Mouse (Mus musculus): Measurements from ENCODE around the gene Slc25a42. TPM values are rescaled to one million over a fixed set of nuclear protein-coding genes. Genes with fewer than 3 reads are reported as not detected.

The Slc25a42 gene
- polyA plus RNA-seq (2016; fragmentation: Nextera tagmentation; extraction: Ambion mirVana): 2.8 and 3.6 TPM in 2 replicates

DNA sequence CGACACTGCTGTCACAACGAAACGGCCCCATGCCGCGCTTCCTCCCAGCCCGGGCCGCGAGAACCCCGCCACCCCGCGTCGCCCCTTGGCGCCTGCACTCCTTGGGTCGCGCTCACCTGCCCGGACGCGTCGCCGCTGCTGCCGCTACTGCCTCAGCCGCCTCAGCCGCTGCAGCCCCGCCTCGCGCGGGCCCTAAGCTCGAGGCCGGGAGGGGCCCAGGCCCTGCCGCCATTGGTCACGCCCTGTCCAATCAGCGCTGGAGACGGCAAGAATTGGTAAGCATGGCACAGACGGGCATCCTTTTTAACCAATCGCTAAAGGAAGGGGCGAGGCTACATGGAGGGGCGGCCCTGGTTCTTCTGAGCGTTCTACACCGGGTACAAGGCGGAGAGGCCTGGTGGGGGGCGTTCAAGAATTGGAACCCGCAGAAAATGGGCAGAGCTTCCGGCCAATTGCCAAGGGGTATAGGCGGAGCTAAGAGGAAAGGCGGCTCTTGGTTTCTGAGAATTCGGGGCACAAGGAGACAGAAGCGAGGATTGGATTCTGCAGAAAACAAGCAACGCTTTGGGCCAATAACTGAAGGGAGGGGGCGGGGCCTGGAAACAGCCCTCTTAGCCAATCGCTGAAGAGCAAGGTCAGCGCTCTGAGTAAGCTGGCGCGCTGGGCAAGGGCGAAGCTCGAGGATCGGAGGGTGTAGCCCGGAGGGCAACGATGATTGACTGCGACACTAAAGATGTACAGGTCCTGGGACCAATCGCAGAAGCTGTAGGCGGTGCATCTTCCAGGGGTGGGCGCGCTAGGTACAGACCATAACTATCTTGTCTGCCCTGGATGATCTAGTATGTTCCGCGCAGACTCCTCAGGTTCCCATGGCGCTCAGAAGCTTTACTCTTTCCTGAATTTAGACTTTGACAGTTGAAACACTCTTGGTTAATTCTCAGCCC lies at the start of gene Slc25a42:
Gene Slc25a42 (minus strand): TSS at position 194 of the 944 bp plus-strand sequence.
- under 1% methylated on average over 66 of the region's 66 CpGs for WGBS
- peaks cover 32% of the 10 kb centered on the region for H3K4me1 ChIP-seq
- H3K27me3 ChIP-seq (ENCODE audit: low read depth, poor library complexity, severe bottlenecking): peaks cover 11% of the 10 kb centered on the region
- H3K36me3 ChIP-seq: no peaks in the 10 kb centered on the region
- H3K9me3 ChIP-seq (replicated peaks): no peaks in the 10 kb centered on the region
- peak; percentile 90 for DNase-seq (ENCODE audit: low spot score)
- H3K4me3 ChIP-seq: peak within 1 kb of the TSS; percentile 67
- peak within 1 kb of the TSS; percentile 72 for H3K27ac ChIP-seq

DNA sequence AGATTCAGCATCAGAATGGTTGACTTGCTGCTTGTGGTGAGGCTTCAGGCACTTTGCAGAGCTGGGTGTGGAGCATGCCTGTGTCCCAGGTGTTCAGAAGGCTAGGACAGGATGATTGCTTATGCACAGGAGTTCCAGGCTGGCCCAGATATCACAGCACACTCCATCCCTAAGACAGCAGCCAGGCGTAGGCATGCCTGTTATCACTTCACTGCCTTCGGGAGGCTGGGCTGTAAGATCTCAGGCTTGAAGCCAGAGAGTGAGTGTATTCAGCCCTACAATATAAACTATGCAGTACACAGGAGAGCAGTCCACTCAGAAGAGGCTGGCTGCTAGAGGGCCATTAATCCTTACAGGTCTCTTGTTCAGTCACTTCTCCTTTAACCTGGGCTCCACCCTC lies 46.9 kb upstream of the Slc25a42 start:
- Histone ChIP-seq H3K4me1 (no peaks in the 10 kb centered on the region), H3K9me3 (replicated peaks) (no peaks in the 10 kb centered on the region), H3K4me3 (no peak overlapping the region), H3K27me3 (ENCODE audit: low read depth, poor library complexity, severe bottlenecking) (no peaks in the 10 kb centered on the region), H3K27ac (no peak overlapping the region), H3K36me3 (peaks cover 100% of the 10 kb centered on the region)
- WGBS: 86% methylated on average over 2 of the region's 2 CpGs
- DNase-seq (ENCODE audit: low spot score): no peak

DNA sequence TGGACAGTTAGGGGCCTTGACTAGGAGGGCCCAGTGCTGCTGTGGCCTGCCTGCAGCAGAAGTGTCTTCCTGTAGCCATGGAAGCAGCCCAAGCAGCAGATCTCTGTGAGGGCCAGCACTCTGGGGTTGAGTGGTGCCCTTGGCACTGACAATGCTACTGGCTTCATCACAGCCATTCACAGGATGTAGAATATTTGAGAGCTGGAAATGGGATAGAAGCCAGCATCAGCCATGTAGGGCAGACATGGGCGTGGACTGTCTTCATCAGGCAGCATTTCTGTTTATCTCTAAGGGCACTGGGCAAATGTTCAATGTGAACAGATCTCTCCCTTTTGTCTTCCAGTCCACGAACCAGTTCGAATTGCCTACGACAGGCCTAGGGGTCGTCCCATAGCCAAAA lies 46.5 kb upstream of the Slc25a42 start:
- no peak overlapping the region for H3K27ac ChIP-seq
- H3K36me3 ChIP-seq: peaks cover 100% of the 10 kb centered on the region
- no peak for DNase-seq (ENCODE audit: low spot score)
- H3K27me3 ChIP-seq (ENCODE audit: low read depth, poor library complexity, severe bottlenecking): no peaks in the 10 kb centered on the region
- no peaks in the 10 kb centered on the region for H3K4me1 ChIP-seq
- no peak overlapping the region for H3K4me3 ChIP-seq
- no peaks in the 10 kb centered on the region for H3K9me3 ChIP-seq (replicated peaks)
- 92% methylated on average over 5 of the region's 5 CpGs for WGBS

DNA sequence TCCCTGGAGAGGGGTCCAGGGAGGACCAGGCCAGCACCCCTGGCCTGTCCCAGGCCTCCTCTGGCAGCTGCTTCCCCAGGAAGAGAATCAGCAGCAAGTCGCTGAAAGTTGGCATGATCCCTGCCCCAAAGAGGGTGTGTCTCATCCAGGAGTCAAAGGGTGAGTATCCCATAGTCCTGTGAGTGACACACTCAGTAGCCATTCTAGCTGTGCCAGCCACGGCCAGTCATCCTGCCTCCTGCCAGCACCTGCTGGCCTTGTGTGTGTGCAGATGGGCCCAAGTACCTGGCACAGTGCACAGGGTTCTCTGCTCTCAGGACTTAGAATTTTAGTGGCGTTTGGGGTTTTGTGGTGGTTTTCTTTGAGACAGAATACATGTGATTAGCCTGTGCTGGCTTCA lies 45.4 kb upstream of the Slc25a42 start:
- DNase-seq (ENCODE audit: low spot score): no peak
- Histone ChIP-seq H3K27me3 (ENCODE audit: low read depth, poor library complexity, severe bottlenecking) (no peaks in the 10 kb centered on the region), H3K27ac (no peak overlapping the region), H3K4me1 (no peaks in the 10 kb centered on the region), H3K4me3 (no peak overlapping the region), H3K9me3 (replicated peaks) (no peaks in the 10 kb centered on the region), H3K36me3 (peaks cover 100% of the 10 kb centered on the region)
- 92% methylated on average over 3 of the region's 3 CpGs for WGBS

DNA sequence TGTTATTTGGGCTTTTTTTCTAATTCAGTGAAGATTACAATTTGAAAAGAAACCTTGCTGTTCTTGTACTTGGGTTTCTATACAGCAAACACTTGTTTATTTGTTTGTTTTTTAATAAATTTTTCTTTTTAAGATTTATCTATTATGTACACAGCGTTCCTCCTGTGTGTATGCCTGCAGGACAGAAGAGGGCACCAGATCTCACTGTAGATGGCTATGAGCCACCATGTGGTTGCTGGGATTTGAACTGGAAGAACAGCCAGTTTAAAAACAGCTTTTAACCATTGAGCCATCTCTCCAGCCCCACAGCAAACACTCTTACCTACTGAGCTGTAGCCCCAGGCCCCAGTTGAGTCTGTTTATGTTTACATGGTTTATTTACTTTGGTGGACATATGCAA lies 42.5 kb upstream of the Slc25a42 start:
- H3K36me3 ChIP-seq: peaks cover 100% of the 10 kb centered on the region
- no peak overlapping the region for H3K27ac ChIP-seq
- no peak for DNase-seq (ENCODE audit: low spot score)
- no peaks in the 10 kb centered on the region for H3K9me3 ChIP-seq (replicated peaks)
- no peak overlapping the region for H3K4me3 ChIP-seq
- WGBS: 90% methylated on average over 1 of the region's 1 CpGs
- H3K4me1 ChIP-seq: no peaks in the 10 kb centered on the region
- H3K27me3 ChIP-seq (ENCODE audit: low read depth, poor library complexity, severe bottlenecking): no peaks in the 10 kb centered on the region

DNA sequence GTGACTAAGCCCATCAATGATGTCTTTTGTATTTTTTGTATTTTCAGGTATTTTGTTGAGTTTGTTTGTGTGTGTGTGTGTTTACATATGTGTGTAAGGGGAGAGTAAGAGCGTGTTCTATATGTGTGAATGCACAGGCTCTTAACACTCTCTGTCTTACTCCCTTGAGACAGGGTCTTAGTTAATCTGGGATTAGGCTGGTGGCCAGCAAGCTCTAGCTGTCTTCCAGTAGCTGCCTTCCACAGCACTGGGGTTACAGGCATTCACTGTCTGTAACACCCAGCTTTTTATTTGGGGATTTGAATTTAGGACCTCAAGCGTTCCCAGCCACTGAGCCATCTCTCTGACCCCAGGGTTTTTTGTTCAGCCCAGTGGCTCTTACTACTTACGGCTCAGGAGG lies 35.7 kb upstream of the Slc25a42 start:
- H3K27me3 ChIP-seq (ENCODE audit: low read depth, poor library complexity, severe bottlenecking): no peaks in the 10 kb centered on the region
- H3K4me3 ChIP-seq: no peak overlapping the region
- peaks cover 97% of the 10 kb centered on the region for H3K36me3 ChIP-seq
- WGBS: 96% methylated on average over 3 of the region's 3 CpGs
- no peak overlapping the region for H3K27ac ChIP-seq
- H3K4me1 ChIP-seq: no peaks in the 10 kb centered on the region
- DNase-seq (ENCODE audit: low spot score): no peak
- H3K9me3 ChIP-seq (replicated peaks): no peaks in the 10 kb centered on the region

DNA sequence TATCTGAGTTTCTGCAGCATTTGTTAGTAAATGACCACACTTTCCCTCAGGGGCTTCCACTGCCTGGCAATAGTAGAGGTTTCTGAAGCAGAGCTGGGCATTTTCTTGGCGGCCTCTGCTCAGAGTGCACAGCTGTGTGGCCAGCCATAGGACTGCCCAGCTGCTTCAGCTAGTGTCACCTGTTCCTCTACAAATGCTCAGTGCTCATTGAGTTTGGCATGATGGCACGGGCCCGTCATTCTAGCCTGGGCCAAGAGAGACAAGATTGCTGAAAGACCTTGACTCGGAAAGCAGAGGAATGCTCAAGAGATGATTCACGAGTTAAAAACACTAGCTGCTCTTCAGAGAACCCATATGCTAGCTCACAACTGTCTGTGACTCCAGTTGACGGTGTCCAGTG lies 34.5 kb upstream of the Slc25a42 start:
- no peaks in the 10 kb centered on the region for H3K9me3 ChIP-seq (replicated peaks)
- H3K27me3 ChIP-seq (ENCODE audit: low read depth, poor library complexity, severe bottlenecking): no peaks in the 10 kb centered on the region
- DNase-seq (ENCODE audit: low spot score): no peak
- H3K27ac ChIP-seq: no peak overlapping the region
- no peak overlapping the region for H3K4me3 ChIP-seq
- no peaks in the 10 kb centered on the region for H3K4me1 ChIP-seq
- H3K36me3 ChIP-seq: peaks cover 97% of the 10 kb centered on the region
- 95% methylated on average over 6 of the region's 6 CpGs for WGBS

DNA sequence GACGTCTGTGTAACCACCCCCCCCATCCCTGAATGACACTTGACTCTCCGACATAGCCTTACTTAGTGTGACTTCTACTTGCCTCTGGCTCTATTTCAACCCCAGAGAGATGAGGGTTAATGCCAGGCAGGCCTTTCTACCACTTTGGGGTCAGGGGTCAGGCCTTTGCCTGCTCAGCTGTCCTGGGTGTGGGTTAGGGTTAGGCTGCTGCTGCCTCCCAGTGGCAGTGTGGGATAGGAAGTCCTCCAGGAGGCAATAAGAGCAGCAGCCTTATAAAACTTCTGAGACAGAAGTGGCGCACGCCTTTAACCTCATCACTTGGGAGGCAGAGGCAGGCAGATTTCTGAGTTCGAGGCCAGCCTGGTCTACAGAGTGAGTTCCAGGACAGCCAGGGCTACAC lies 28.5 kb upstream of the Slc25a42 start:
- no peaks in the 10 kb centered on the region for H3K27me3 ChIP-seq (ENCODE audit: low read depth, poor library complexity, severe bottlenecking)
- peaks cover 4% of the 10 kb centered on the region for H3K4me1 ChIP-seq
- 83% methylated on average over 5 of the region's 5 CpGs for WGBS
- no peak overlapping the region for H3K4me3 ChIP-seq
- peaks cover 92% of the 10 kb centered on the region for H3K36me3 ChIP-seq
- DNase-seq (ENCODE audit: low spot score): no peak
- no peaks in the 10 kb centered on the region for H3K9me3 ChIP-seq (replicated peaks)
- no peak overlapping the region for H3K27ac ChIP-seq

DNA sequence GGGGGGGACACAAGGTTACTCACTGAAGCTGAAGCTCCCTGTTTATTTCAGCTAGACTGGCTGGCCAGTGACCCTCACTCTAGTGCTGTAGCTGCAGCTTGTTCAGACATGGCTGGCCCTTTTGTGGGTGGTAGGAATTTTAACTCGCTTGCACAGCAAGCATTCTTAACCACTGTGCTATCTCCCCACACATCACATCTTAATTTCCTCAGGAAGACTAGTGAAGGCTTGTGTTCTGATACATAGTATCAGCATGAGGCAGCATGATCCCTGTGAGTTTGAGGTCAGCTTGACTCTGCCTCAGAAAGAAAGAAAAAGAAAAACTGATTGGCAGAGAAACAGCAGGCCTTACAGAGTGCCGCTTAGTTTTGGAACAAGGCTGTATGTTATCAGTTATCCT lies 25.7 kb upstream of the Slc25a42 start:
- 95% methylated on average over 2 of the region's 2 CpGs for WGBS
- Histone ChIP-seq H3K27ac (no peak overlapping the region), H3K4me1 (peaks cover 23% of the 10 kb centered on the region), H3K36me3 (peaks cover 66% of the 10 kb centered on the region), H3K27me3 (ENCODE audit: low read depth, poor library complexity, severe bottlenecking) (no peaks in the 10 kb centered on the region), H3K4me3 (no peak overlapping the region), H3K9me3 (replicated peaks) (no peaks in the 10 kb centered on the region)
- DNase-seq (ENCODE audit: low spot score): no peak

DNA sequence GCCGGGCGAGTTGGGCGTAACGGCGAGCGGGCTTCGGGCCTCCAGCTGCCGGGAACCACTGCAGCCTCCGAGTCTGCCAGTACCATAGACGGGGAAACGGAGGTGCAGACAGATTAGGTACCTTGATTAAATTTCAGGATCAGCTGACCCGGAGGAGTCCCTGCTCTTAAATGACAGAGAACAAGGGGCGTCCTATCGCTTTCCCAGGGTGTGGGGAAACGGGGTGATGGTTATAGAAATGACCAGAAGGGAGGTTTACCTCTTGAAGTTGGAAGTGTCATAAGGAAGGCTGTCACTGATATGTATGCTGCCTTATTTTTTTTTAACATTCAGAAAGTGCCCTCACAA lies 22.6 kb upstream of the Slc25a42 start:
- H3K4me3 ChIP-seq: peak overlapping the region; percentile 90
- DNase-seq (ENCODE audit: low spot score): no peak
- no peaks in the 10 kb centered on the region for H3K27me3 ChIP-seq (ENCODE audit: low read depth, poor library complexity, severe bottlenecking)
- 0% methylated on average over 15 of the region's 15 CpGs for WGBS
- H3K4me1 ChIP-seq: peaks cover 23% of the 10 kb centered on the region
- H3K36me3 ChIP-seq: peaks cover 50% of the 10 kb centered on the region
- no peaks in the 10 kb centered on the region for H3K9me3 ChIP-seq (replicated peaks)
- peak overlapping the region; percentile 91 for H3K27ac ChIP-seq

DNA sequence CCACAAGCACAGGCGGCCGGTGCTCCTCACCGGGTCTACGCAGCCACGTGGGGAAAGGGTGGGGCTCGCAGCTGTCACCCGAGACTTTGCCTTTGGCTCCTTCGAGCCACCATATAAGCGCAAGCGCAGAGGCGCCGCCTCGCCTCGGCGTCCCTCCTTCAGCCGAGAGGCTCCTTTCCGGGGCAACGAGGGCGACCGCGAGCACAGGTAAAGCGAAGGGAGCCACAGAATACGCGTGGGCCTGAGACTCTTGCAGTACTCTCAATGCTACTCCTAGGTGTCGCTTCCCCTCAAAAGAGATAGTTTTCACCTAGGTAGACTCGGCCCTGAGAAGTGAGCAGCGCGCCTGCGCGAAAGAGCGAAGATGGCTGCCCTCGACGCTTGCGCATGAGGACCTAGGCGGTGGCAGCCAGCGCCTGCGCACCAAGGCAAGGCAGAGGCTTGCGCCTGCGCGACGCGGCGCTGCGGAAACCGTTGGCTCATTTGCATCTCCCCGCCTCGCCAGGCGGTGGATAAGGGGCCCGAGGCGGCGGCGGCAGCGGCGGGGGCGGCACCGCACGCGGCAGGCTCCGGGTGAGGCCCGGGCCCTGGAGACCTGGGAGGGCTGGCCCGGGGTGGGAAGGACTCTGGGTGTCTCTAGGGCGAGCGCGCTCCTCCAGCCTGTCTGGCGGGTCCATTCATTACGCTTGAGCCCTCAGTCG lies 22.1 kb upstream of the Slc25a42 start, which contains the start of the genes Sugp2 and Armc6:
Gene Sugp2 (plus strand): TSS at position 147 of the 701 bp plus-strand sequence.
Gene Armc6 (minus strand): TSS at position 387 of the 701 bp plus-strand sequence.
- H3K27ac ChIP-seq: peak within 1 kb of the TSS; percentile 91
- under 1% methylated on average over 67 of the region's 67 CpGs for WGBS
- no peaks in the 10 kb centered on the region for H3K9me3 ChIP-seq (replicated peaks)
- H3K4me1 ChIP-seq: peaks cover 23% of the 10 kb centered on the region
- peaks cover 49% of the 10 kb centered on the region for H3K36me3 ChIP-seq
- DNase-seq (ENCODE audit: low spot score): peak; percentile 96
- H3K27me3 ChIP-seq (ENCODE audit: low read depth, poor library complexity, severe bottlenecking): no peaks in the 10 kb centered on the region
- peak within 1 kb of the TSS; percentile 90 for H3K4me3 ChIP-seq

DNA sequence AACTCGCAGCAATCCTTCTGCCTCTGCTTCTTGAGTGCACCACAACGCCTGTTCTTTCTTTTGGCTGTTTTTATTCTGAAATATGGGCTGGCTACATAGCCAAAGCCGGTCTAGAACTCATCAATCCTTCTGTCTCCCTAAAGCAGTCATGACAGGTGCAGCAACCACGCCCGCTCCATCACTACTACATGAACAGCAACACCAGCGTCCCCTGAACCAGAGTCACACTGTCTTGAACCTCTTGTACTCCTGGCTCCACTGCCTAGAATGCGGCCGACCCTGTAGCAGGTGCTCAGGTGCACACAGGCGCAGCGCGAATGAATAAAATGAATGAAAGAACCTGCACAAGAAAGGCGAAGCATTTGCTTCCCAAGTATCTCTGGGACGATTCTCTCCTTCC lies 21.5 kb upstream of the Slc25a42 start:
- no peak for DNase-seq (ENCODE audit: low spot score)
- WGBS: 7% methylated on average over 13 of the region's 13 CpGs
- peaks cover 23% of the 10 kb centered on the region for H3K4me1 ChIP-seq
- H3K27me3 ChIP-seq (ENCODE audit: low read depth, poor library complexity, severe bottlenecking): no peaks in the 10 kb centered on the region
- peaks cover 49% of the 10 kb centered on the region for H3K36me3 ChIP-seq
- no peaks in the 10 kb centered on the region for H3K9me3 ChIP-seq (replicated peaks)
- H3K4me3 ChIP-seq: peak overlapping the region; percentile 90
- H3K27ac ChIP-seq: peak overlapping the region; percentile 91

DNA sequence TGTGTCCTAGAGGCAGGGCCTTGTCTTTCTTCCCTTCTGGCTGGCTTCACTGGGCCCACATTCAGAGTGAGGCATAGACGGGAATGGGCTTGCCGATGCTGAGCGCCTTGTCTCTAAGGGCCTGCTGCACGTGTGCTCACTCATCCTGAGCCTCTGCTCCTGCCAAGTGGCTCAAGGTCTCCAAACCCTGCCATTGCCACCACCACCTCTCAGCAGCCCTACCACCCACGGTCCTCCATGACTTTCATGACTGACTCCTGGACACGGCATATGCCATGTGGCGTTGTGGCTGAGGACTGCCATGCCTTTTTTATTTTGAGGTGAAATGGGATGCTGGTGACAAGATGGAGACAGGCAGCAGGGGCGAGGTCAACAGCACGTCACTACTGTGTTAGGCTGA lies 18.7 kb upstream of the Slc25a42 start:
- H3K9me3 ChIP-seq (replicated peaks): no peaks in the 10 kb centered on the region
- 92% methylated on average over 9 of the region's 9 CpGs for WGBS
- H3K27ac ChIP-seq: no peak overlapping the region
- H3K36me3 ChIP-seq: peaks cover 34% of the 10 kb centered on the region
- H3K27me3 ChIP-seq (ENCODE audit: low read depth, poor library complexity, severe bottlenecking): no peaks in the 10 kb centered on the region
- no peak for DNase-seq (ENCODE audit: low spot score)
- H3K4me3 ChIP-seq: no peak overlapping the region
- peaks cover 20% of the 10 kb centered on the region for H3K4me1 ChIP-seq
